Mouse (Mus musculus): ENCODE data around the gene Tubb2a. TPM values are rescaled to one million over a fixed set of nuclear protein-coding genes. Genes with fewer than 3 reads are reported as not detected.

Tubb2a gene
- total and polyA plus RNA-seq, 3 experiments, result 17.6 to 43.0 (median 26.1) TPM

DNA sequence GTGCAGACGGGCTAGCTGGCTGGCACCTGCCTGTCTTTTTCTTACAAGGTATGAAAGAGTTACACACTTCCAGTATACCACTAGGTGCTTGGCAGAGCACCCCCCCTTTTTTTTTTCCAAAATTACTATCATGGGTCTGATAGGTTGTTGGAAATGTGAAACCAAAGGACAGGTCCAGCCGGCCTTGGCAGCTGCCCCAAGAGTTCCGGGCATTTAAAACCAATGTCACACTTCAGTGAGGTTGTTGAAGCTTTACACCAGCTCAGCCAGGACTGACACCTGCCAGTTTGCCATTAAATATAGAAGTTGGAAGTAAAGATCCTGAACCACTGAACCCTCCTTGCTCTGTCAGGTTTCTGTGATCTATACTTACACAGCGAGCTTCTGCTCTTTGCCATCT is 47.9 kb upstream of the Tubb2a start:
- Histone ChIP-seq H3K27ac (ENCODE audit: insufficient read depth, low read depth) (no peak overlapping the region), H3K79me2 (replicated peaks; ENCODE audit: control insufficient read depth, extremely low read depth, insufficient read depth, poor library complexity, severe bottlenecking) (peaks cover 3% of the 10 kb centered on the region; the same call in 1 of the 2 replicates), H3K4me2 (ENCODE audit: insufficient read depth, low read depth, poor library complexity, severe bottlenecking) (no peak overlapping the region), H3K4me1 (ENCODE audit: control insufficient read depth in 1 of 2, insufficient read depth in 2 of 2) (peaks cover 7 to 17% of the 10 kb centered on the region in 2 experiments; a peak in 3 of 4 replicates), H3K9me3 (replicated peaks; ENCODE audit: low read length) (no peaks in the 10 kb centered on the region), H3K27me3 (replicated peaks) (no peaks in the 10 kb centered on the region), H3K4me3 (replicated peaks in 1 of 3; ENCODE audit: low read depth in 2 of 3, low read length in 2 of 3, poor library complexity in 1 of 3) (no peak overlapping the region), H3K36me3 (replicated peaks in 1 of 2; ENCODE audit: control insufficient read depth in 1 of 2, insufficient read depth in 1 of 2, low read length in 1 of 2) (peaks cover 0 to 26% of the 10 kb centered on the region in 2 experiments), H3K9ac (ENCODE audit: insufficient read depth, low read depth) (no peak overlapping the region)
- TF ChIP-seq NRF1 (IDR thresholded peaks at IDR 0.05; ENCODE audit: low read depth, low read length) (no peak), E2F4 (IDR thresholded peaks at IDR 0.05; ENCODE audit: insufficient replicate concordance, low read depth, low read length) (no peak), MEF2A (IDR thresholded peaks at IDR 0.05; ENCODE audit: borderline replicate concordance, low read depth, low read length) (no peak), EP300 (IDR thresholded peaks at IDR 0.05; ENCODE audit: low read length) (no peak), TBP (conservative IDR thresholded peaks at IDR 0.05; ENCODE audit: low read depth, low read length) (no peak), SMC3 (IDR thresholded peaks at IDR 0.05; ENCODE audit: low read depth, low read length) (no peak), ZMIZ1 (IDR thresholded peaks at IDR 0.05; ENCODE audit: low read depth, low read length) (no peak), USF2 (conservative IDR thresholded peaks at IDR 0.05; ENCODE audit: low read depth, low read length) (no peak), JUND (conservative IDR thresholded peaks at IDR 0.05; ENCODE audit: low read depth, low read length) (no peak), MAZ (IDR thresholded peaks at IDR 0.05; ENCODE audit: low read depth, low read length) (no peak), POLR2A (IDR thresholded peaks at IDR 0.05; ENCODE audit: low read depth, low read length) (no peak), CHD2 (IDR thresholded peaks at IDR 0.05; ENCODE audit: low read length) (no peak), CHD1 (IDR thresholded peaks at IDR 0.05; ENCODE audit: low read depth, low read length) (no peak), HCFC1 (IDR thresholded peaks at IDR 0.05; ENCODE audit: low read depth, low read length) (no peak), MYC (IDR thresholded peaks at IDR 0.05; ENCODE audit: low read depth, low read length) (no peak), ETS1 (conservative IDR thresholded peaks at IDR 0.05; ENCODE audit: low read depth, low read length) (no peak), RCOR1 (conservative IDR thresholded peaks at IDR 0.05; ENCODE audit: low read depth, low read length) (no peak), BHLHE40 (IDR thresholded peaks at IDR 0.05; ENCODE audit: low read depth, low read length) (no peak)
- no peak for DNase-seq (ENCODE audit: extremely low read depth)
- dilution Hi-C loops (cut with MboI; ENCODE audit: extremely low pct_ligation_motif_present, extremely low pct_unique_long_range_greater_than_20kb, low sequenced_read_pairs) (no loop called here), in situ Hi-C loops (cut with MboI; ENCODE audit: low pct_ligation_motif_present, low pct_unique_long_range_greater_than_20kb, low sequenced_read_pairs) (no loop called here)

DNA sequence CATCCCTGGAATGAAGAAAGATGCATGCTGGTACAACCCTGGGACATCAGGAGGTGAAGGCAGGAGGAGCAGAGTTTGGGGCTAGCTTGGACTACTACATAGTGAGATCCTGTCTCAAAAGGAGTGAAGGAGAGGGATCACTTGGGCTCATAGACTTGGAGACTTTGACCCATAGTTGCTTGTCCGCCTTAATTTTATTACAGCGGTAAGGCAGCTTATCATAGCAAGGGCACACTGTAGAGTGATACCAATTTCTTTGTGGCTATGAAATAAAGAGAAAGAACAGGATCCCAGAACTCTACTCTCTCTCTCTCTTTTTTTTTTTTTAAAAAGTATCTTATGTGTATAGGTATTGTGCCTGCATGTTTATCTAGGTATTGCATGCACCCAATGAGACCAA is 42.7 kb upstream of the Tubb2a start:
- peaks cover 7 to 26% of the 10 kb centered on the region in 2 experiments; a peak in 3 of 4 replicates for H3K4me1 ChIP-seq (ENCODE audit: control insufficient read depth in 1 of 2, insufficient read depth in 2 of 2)
- DNase-seq (ENCODE audit: extremely low read depth), result no peak
- H3K36me3 ChIP-seq (replicated peaks in 1 of 2; ENCODE audit: control insufficient read depth in 1 of 2, insufficient read depth in 1 of 2, low read length in 1 of 2), result peaks cover 0 to 15% of the 10 kb centered on the region in 2 experiments
- H3K27me3 ChIP-seq (replicated peaks), result no peaks in the 10 kb centered on the region
- H3K79me2 ChIP-seq (replicated peaks; ENCODE audit: control insufficient read depth, extremely low read depth, insufficient read depth, poor library complexity, severe bottlenecking), result no peaks in the 10 kb centered on the region
- no peak overlapping the region for H3K4me2 ChIP-seq (ENCODE audit: insufficient read depth, low read depth, poor library complexity, severe bottlenecking)
- in situ Hi-C loops (cut with MboI; ENCODE audit: low pct_ligation_motif_present, low pct_unique_long_range_greater_than_20kb, low sequenced_read_pairs), result no loop called here
- H3K27ac ChIP-seq (ENCODE audit: insufficient read depth, low read depth), result no peak overlapping the region
- no peaks in the 10 kb centered on the region for H3K9me3 ChIP-seq (replicated peaks; ENCODE audit: low read length)
- H3K4me3 ChIP-seq (replicated peaks in 1 of 3; ENCODE audit: low read depth in 2 of 3, low read length in 2 of 3, poor library complexity in 1 of 3), result no peak overlapping the region
- no peak overlapping the region for H3K9ac ChIP-seq (ENCODE audit: insufficient read depth, low read depth)
- dilution Hi-C loops (cut with MboI; ENCODE audit: extremely low pct_ligation_motif_present, extremely low pct_unique_long_range_greater_than_20kb, low sequenced_read_pairs), result no loop called here
- TF ChIP-seq HCFC1 (IDR thresholded peaks at IDR 0.05; ENCODE audit: low read depth, low read length) (no peak), CHD1 (IDR thresholded peaks at IDR 0.05; ENCODE audit: low read depth, low read length) (no peak), MAX (IDR thresholded peaks at IDR 0.05; ENCODE audit: low read length) (no peak), ZNF384 (IDR thresholded peaks at IDR 0.05; ENCODE audit: low read depth, low read length) (no peak), SIN3A (IDR thresholded peaks at IDR 0.05; ENCODE audit: low read length) (no peak), RAD21 (IDR thresholded peaks at IDR 0.05; ENCODE audit: low read depth, low read length) (no peak), MEF2A (IDR thresholded peaks at IDR 0.05; ENCODE audit: borderline replicate concordance, low read depth, low read length) (no peak), GABPA (IDR thresholded peaks at IDR 0.05; ENCODE audit: insufficient replicate concordance, low read depth, low read length) (no peak), MAFK (IDR thresholded peaks at IDR 0.05; ENCODE audit: insufficient replicate concordance, low read length) (no peak), MAZ (IDR thresholded peaks at IDR 0.05; ENCODE audit: low read depth, low read length) (no peak), USF2 (conservative IDR thresholded peaks at IDR 0.05; ENCODE audit: low read depth, low read length) (no peak)
